Mouse (Mus musculus) embryonic facial prominence, embryonic 10.5 days (tissue): Measurements from ENCODE around the gene Snapc4. TPM values are rescaled to one million over a fixed set of nuclear protein-coding genes. Genes with fewer than 3 reads are reported as not detected.

Experiments
- DNase-seq: peaks from one replicate; pipeline ENCODE4 v3.0.0-alpha.2; 2017; ENCODE audit warnings: low spot score
- H3K27ac ChIP-seq: fragments of 300-500 bp; sonication (generic); replicated peaks from 2 replicates; pipeline ENCODE4 v1.5.1; 2016; ENCODE audit warnings: mild to moderate bottlenecking
- H3K27me3 ChIP-seq: fragments of 300-500 bp; sonication (generic); replicated peaks from 2 replicates; pipeline ENCODE4 v1.6.1; 2016; ENCODE audit warnings: low read depth, mild to moderate bottlenecking; ENCODE audit not compliant: poor library complexity, severe bottlenecking
- H3K36me3 ChIP-seq: fragments of 300-500 bp; sonication (generic); replicated peaks from 2 replicates; pipeline ENCODE4 v1.6.1; 2016; ENCODE audit warnings: mild to moderate bottlenecking, moderate library complexity
- H3K4me1 ChIP-seq: fragments of 300-500 bp; sonication (generic); 2 replicates; pipeline ENCODE4 v1.6.1; 2016
- H3K4me3 ChIP-seq: fragments of 300-500 bp; sonication (generic); 2 replicates; pipeline ENCODE4 v1.5.1; 2016; ENCODE audit warnings: mild to moderate bottlenecking, moderate library complexity
- H3K9me3 ChIP-seq: fragments of 300-500 bp; sonication (generic); 2 replicates; pipeline ENCODE4 v1.6.1; 2016; ENCODE audit warnings: mild to moderate bottlenecking
- WGBS: fragments of 180-500 bp; shearing (Covaris S2); methylation state at CpG from one replicate; pipeline ENCODE4 v1.1.7; 2016; 5-methylcytosine and 5-hydroxymethylcytosine counted together
- polyA plus RNA-seq: library from polyadenylated mRNA; unstranded; fragments of >200 nt; fragmentation: Nextera tagmentation; extraction: Ambion mirVana; gene quantifications from 2 replicates; pipeline ENCODE4 v1.2.1, GENCODE M21; 2016

The Snapc4 gene
- 39.3 and 39.8 TPM in 2 replicates for polyA plus RNA-seq

- WGBS: under 1% methylated on average over 38 of the region's 38 CpGs
- H3K36me3 ChIP-seq: peaks cover 75% of the 10 kb centered on the region
- peak within 1 kb of the TSS; percentile 82 for H3K27ac ChIP-seq
- peak within 1 kb of the TSS; percentile 87 for H3K4me3 ChIP-seq
- peaks cover 10% of the 10 kb centered on the region for H3K4me1 ChIP-seq
- no peaks in the 10 kb centered on the region for H3K27me3 ChIP-seq
- no peaks in the 10 kb centered on the region for H3K9me3 ChIP-seq
- DNase-seq: peak; percentile 92
Observed at GRCm38 (mm10) chr2:26380131-26380771, at the start of gene Snapc4. Gene Snapc4, minus strand, starts transcription at chr2:26380653.

DNA sequence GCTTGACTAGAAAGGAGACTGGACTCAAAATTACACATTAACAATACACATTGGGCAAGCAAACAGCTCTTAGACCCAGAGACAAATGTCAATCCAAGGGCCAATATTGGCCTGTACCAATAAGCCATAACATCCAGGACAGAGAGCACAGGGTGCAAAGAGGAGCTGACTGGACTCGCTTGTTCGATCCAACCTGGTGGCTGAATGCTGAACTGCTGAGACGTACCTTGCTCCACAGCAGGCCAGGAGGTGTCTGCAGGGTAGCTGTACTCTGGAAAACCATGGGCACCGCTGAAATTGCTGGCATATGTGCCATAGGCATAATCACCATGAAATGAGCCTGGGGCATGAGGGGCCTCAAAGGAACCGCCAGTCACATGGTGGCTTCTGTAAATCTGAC, 49.4 kb upstream of the Snapc4 start:
- Histone ChIP-seq H3K27me3 (no peaks in the 10 kb centered on the region), H3K27ac (no peak overlapping the region), H3K36me3 (peaks cover 100% of the 10 kb centered on the region), H3K9me3 (no peaks in the 10 kb centered on the region), H3K4me1 (no peaks in the 10 kb centered on the region), H3K4me3 (no peak overlapping the region)
- no peak for DNase-seq
- WGBS: 92% methylated on average over 5 of the region's 5 CpGs

- WGBS: 94% methylated on average over 2 of the region's 2 CpGs
- no peaks in the 10 kb centered on the region for H3K27me3 ChIP-seq
- H3K36me3 ChIP-seq: peaks cover 99% of the 10 kb centered on the region
- no peaks in the 10 kb centered on the region for H3K4me1 ChIP-seq
- no peak for DNase-seq
- H3K4me3 ChIP-seq: no peak overlapping the region
- no peak overlapping the region for H3K27ac ChIP-seq
- no peaks in the 10 kb centered on the region for H3K9me3 ChIP-seq
Observed at GRCm38 (mm10) chr2:26424541-26424940, 44.1 kb upstream of the Snapc4 start.

DNA sequence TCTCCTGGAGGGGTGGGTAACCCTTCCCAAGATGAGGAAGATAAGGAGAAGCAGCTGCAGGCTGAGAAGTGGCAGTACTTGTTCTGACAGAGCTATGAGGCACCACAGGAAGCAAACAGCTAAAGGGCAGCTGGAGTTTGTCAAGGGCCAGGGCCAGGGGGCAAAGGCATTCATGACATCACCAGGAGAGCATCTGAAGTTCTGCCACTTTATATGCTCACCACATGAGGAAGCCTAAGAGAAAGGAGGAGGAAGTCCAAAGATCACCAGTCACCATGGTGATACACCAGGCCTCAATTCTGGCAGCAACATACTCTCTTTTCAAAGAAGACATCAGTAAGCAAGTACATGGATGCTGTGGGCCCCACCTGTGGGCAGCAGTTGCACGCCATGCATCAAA, 42.6 kb upstream of the Snapc4 start:
- Histone ChIP-seq H3K27me3 (no peaks in the 10 kb centered on the region), H3K27ac (no peak overlapping the region), H3K9me3 (no peaks in the 10 kb centered on the region), H3K36me3 (peaks cover 99% of the 10 kb centered on the region), H3K4me1 (no peaks in the 10 kb centered on the region), H3K4me3 (no peak overlapping the region)
- no peak for DNase-seq
- 92% methylated on average over 1 of the region's 1 CpGs for WGBS

DNA sequence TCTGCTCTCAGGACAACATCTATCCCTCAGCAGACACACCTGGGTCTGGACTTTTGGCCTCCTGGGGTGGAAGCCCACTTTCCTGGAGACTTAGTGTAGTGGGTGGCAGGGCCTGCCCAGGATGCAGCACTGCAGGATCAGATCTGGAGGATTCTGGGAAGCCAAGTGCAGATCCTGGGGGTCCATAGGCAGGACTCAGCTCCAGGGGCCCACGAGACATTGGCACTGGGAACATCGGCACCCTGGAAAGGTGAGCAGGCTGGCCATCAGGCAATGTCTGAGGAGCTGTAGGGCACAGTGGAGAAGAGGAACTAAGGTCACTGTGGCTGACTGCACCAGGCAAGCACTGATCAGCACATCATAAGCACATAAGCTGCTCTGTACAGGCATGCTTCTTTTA, 41.5 kb upstream of the Snapc4 start:
- no peak overlapping the region for H3K4me3 ChIP-seq
- no peak for DNase-seq
- 91% methylated on average over 2 of the region's 2 CpGs for WGBS
- no peaks in the 10 kb centered on the region for H3K27me3 ChIP-seq
- no peaks in the 10 kb centered on the region for H3K9me3 ChIP-seq
- H3K4me1 ChIP-seq: no peaks in the 10 kb centered on the region
- no peak overlapping the region for H3K27ac ChIP-seq
- peaks cover 99% of the 10 kb centered on the region for H3K36me3 ChIP-seq

GRCm38 (mm10) chr2:26418120-26418519, 37.7 kb upstream of the Snapc4 start:
- no peak overlapping the region for H3K27ac ChIP-seq
- H3K9me3 ChIP-seq: no peaks in the 10 kb centered on the region
- H3K4me1 ChIP-seq: no peaks in the 10 kb centered on the region
- peaks cover 100% of the 10 kb centered on the region for H3K36me3 ChIP-seq
- H3K27me3 ChIP-seq: no peaks in the 10 kb centered on the region
- no peak for DNase-seq
- WGBS: 85% methylated on average over 1 of the region's 1 CpGs
- H3K4me3 ChIP-seq: no peak overlapping the region

- Histone ChIP-seq H3K9me3 (no peaks in the 10 kb centered on the region), H3K4me3 (no peak overlapping the region), H3K36me3 (peaks cover 100% of the 10 kb centered on the region), H3K4me1 (no peaks in the 10 kb centered on the region), H3K27me3 (no peaks in the 10 kb centered on the region), H3K27ac (no peak overlapping the region)
- DNase-seq: no peak
Observed at GRCm38 (mm10) chr2:26417066-26417465, 36.6 kb upstream of the Snapc4 start.

GRCm38 (mm10) chr2:26410931-26411411, 30.5 kb upstream of the Snapc4 start:
- WGBS: 75% methylated on average over 5 of the region's 5 CpGs
- H3K27me3 ChIP-seq: no peaks in the 10 kb centered on the region
- no peak for DNase-seq
- H3K36me3 ChIP-seq: peaks cover 84% of the 10 kb centered on the region
- peaks cover 34% of the 10 kb centered on the region for H3K4me1 ChIP-seq
- no peaks in the 10 kb centered on the region for H3K9me3 ChIP-seq
- no peak overlapping the region for H3K4me3 ChIP-seq
- H3K27ac ChIP-seq: no peak overlapping the region

GRCm38 (mm10) chr2:26410091-26410490, 29.6 kb upstream of the Snapc4 start:
- H3K36me3 ChIP-seq: peaks cover 84% of the 10 kb centered on the region
- no peaks in the 10 kb centered on the region for H3K9me3 ChIP-seq
- H3K27me3 ChIP-seq: no peaks in the 10 kb centered on the region
- 81% methylated on average over 5 of the region's 5 CpGs for WGBS
- no peak overlapping the region for H3K27ac ChIP-seq
- no peak overlapping the region for H3K4me3 ChIP-seq
- peaks cover 41% of the 10 kb centered on the region for H3K4me1 ChIP-seq
- no peak for DNase-seq

DNA sequence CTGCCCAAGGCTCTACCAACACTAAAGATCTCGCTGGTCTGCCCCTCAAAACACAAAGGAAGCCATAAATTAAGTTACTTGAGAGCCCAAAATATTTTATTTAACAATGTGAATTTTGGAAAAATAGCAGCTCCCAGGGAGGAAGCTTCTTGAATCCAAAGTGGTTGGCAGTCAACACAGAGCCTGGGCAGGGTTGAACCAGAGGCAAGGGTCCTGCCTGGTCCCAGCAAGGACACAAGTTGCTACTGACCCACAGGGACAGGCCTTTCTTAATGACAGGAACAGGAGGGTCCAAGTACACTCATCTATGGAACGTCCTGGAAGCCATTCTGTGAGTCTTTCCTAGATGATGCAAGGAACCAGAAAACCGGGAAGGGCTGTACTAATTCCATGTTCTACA, 28.9 kb upstream of the Snapc4 start:
- Histone ChIP-seq H3K36me3 (peaks cover 83% of the 10 kb centered on the region), H3K27me3 (no peaks in the 10 kb centered on the region), H3K9me3 (no peaks in the 10 kb centered on the region), H3K4me3 (peak overlapping the region; percentile 89), H3K27ac (peak overlapping the region; percentile 94), H3K4me1 (peaks cover 47% of the 10 kb centered on the region)
- no peak for DNase-seq
- 58% methylated on average over 3 of the region's 3 CpGs for WGBS

- H3K27ac ChIP-seq: peak within 1 kb of the TSS; percentile 94
- DNase-seq: peak; percentile 98
- H3K27me3 ChIP-seq: no peaks in the 10 kb centered on the region
- peaks cover 47% of the 10 kb centered on the region for H3K4me1 ChIP-seq
- no peaks in the 10 kb centered on the region for H3K9me3 ChIP-seq
- peaks cover 78% of the 10 kb centered on the region for H3K36me3 ChIP-seq
- H3K4me3 ChIP-seq: peak within 1 kb of the TSS; percentile 89
- 1% methylated on average over 57 of the region's 57 CpGs for WGBS
Observed at GRCm38 (mm10) chr2:26408515-26409356, 28.3 kb upstream of the Snapc4 start, which contains the start of gene Inpp5e. Gene Inpp5e, minus strand, starts transcription at chr2:26409203.

- no peak for DNase-seq
- H3K27ac ChIP-seq: no peak overlapping the region
- H3K9me3 ChIP-seq: no peaks in the 10 kb centered on the region
- 79% methylated on average over 8 of the region's 8 CpGs for WGBS
- no peak overlapping the region for H3K4me3 ChIP-seq
- peaks cover 86% of the 10 kb centered on the region for H3K36me3 ChIP-seq
- peaks cover 37% of the 10 kb centered on the region for H3K4me1 ChIP-seq
- H3K27me3 ChIP-seq: no peaks in the 10 kb centered on the region
Observed at GRCm38 (mm10) chr2:26403306-26403705, 22.9 kb upstream of the Snapc4 start.

DNA sequence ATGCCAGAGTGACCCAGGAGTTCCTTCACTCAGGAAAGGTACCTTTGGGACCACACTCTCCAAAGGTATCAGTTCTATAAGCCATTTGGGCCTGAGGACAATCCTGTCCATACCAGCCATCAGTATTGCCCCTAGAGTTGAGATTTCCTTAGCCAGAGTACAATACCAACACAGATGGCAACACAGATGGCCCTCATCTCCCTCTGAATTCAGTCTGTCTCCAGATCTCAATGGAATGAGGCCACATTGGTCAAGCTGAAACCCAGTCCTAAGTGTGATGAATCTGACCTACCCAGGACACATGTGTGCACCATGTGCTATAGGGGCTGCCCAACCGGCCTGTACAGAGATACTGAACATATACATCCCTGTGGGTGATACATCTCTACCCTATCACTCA, 21.8 kb upstream of the Snapc4 start:
- Histone ChIP-seq H3K36me3 (peaks cover 92% of the 10 kb centered on the region), H3K9me3 (no peaks in the 10 kb centered on the region), H3K27me3 (no peaks in the 10 kb centered on the region), H3K4me3 (no peak overlapping the region), H3K4me1 (peaks cover 27% of the 10 kb centered on the region), H3K27ac (no peak overlapping the region)
- DNase-seq: no peak
- WGBS: 94% methylated on average over 1 of the region's 1 CpGs
